Mouse (Mus musculus) liver, embryonic 12.5 days (tissue): Measurements from ENCODE around the gene Nktr. TPM values are rescaled to one million over a fixed set of nuclear protein-coding genes. Genes with fewer than 3 reads are reported as not detected.

Experiments
- ATAC-seq: fragments of 200-750 bp; cut with Nextera tagmentation; 2 replicates; pipeline ENCODE4 v1.8.0; 2017; ENCODE audit warnings: moderate number of reproducible peaks, mild to moderate bottlenecking, moderate library complexity
- H3K27ac ChIP-seq: fragments of 300-500 bp; sonication (generic); 2 replicates; pipeline ENCODE4 v1.5.1; 2016; ENCODE audit warnings: mild to moderate bottlenecking
- H3K27me3 ChIP-seq: fragments of 300-500 bp; sonication (generic); replicated peaks from 2 replicates; pipeline ENCODE4 v1.6.1; 2016; ENCODE audit warnings: mild to moderate bottlenecking, moderate library complexity
- H3K36me3 ChIP-seq: fragments of 300-500 bp; sonication (generic); 2 replicates; pipeline ENCODE4 v1.6.1; 2016; ENCODE audit warnings: mild to moderate bottlenecking, moderate library complexity
- H3K4me1 ChIP-seq: fragments of 300-500 bp; sonication (generic); 2 replicates; pipeline ENCODE4 v1.6.1; 2016
- H3K4me2 ChIP-seq: fragments of 300-500 bp; sonication (generic); 2 replicates; pipeline ENCODE4 v1.6.1; 2016; ENCODE audit warnings: mild to moderate bottlenecking, moderate library complexity
- H3K4me3 ChIP-seq: fragments of 300-500 bp; sonication (generic); 2 replicates; pipeline ENCODE4 v1.5.1; 2016; ENCODE audit warnings: mild to moderate bottlenecking, moderate library complexity
- H3K9ac ChIP-seq: fragments of 300-500 bp; sonication (generic); 2 replicates; pipeline ENCODE4 v1.6.1; 2016; ENCODE audit warnings: mild to moderate bottlenecking, moderate library complexity
- H3K9me3 ChIP-seq: fragments of 300-500 bp; sonication (generic); replicated peaks from 2 replicates; pipeline ENCODE4 v1.6.1; 2016; ENCODE audit warnings: mild to moderate bottlenecking, moderate library complexity
- WGBS: fragments of 180-500 bp; shearing (Covaris S2); methylation state at CpG from one replicate; pipeline ENCODE4 v1.1.7; 2016; ENCODE audit not compliant: insufficient replicate concordance; 5-methylcytosine and 5-hydroxymethylcytosine counted together
- polyA plus RNA-seq: library from polyadenylated mRNA; unstranded; fragments of >200 nt; fragmentation: Nextera tagmentation; extraction: Ambion mirVana; gene quantifications from 2 replicates; pipeline ENCODE4 v1.2.1, GENCODE M21; 2016

Nktr gene
- polyA plus RNA-seq, 1 experiment from 2014 or later = 34.0 TPM

- ATAC-seq = no peak
- no peak overlapping the region for H3K27ac ChIP-seq
Measured at GRCm38 (mm10) chr9:121684702-121685101, 34.3 kb upstream of the Nktr start.

DNA sequence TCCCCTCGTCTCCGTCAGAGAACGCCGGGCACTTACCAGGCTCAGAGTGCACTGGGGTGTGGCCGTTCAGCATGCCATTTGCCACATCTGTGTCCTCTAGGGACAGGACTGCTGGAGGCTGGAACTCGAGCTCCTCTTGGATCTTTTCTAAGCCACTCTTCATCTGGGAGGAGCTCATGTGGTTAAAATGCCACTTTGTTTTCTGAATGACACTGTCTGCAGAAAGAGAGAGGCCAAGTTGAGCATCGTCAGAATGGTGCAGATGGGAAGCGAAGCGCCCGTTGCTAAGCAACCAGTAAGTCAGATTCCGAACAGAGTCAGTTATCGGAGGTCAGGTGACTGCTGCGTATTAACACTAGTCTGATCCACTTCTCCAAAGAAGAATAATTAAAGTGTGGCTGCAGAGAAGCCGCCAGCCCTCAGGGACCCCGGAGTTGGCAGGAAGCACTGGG, 28.7 kb upstream of the Nktr start:
- no peaks in the 10 kb centered on the region for H3K27me3 ChIP-seq
- no peaks in the 10 kb centered on the region for H3K9me3 ChIP-seq
- ATAC-seq = no peak
- 85% methylated on average over 15 of the region's 15 CpGs for WGBS
- no peak overlapping the region for H3K27ac ChIP-seq
- H3K4me1 ChIP-seq = no peaks in the 10 kb centered on the region
- H3K4me2 ChIP-seq = no peak overlapping the region
- H3K9ac ChIP-seq = no peak overlapping the region
- H3K36me3 ChIP-seq = peaks cover 22% of the 10 kb centered on the region
- no peak overlapping the region for H3K4me3 ChIP-seq

More at GRCm38 (mm10) chr9:121684702-121685101, 34.3 kb upstream of the Nktr start:
- H3K9me3 ChIP-seq = no peaks in the 10 kb centered on the region
- no peak overlapping the region for H3K9ac ChIP-seq
- H3K4me2 ChIP-seq = no peak overlapping the region
- H3K27me3 ChIP-seq = no peaks in the 10 kb centered on the region
- H3K4me1 ChIP-seq = no peaks in the 10 kb centered on the region
- 64% methylated on average over 7 of the region's 7 CpGs for WGBS
- H3K36me3 ChIP-seq = peaks cover 26% of the 10 kb centered on the region
- no peak overlapping the region for H3K4me3 ChIP-seq

- 73% methylated on average over 7 of the region's 7 CpGs for WGBS
Measured at GRCm38 (mm10) chr9:121690734-121691133, 28.2 kb upstream of the Nktr start.

DNA sequence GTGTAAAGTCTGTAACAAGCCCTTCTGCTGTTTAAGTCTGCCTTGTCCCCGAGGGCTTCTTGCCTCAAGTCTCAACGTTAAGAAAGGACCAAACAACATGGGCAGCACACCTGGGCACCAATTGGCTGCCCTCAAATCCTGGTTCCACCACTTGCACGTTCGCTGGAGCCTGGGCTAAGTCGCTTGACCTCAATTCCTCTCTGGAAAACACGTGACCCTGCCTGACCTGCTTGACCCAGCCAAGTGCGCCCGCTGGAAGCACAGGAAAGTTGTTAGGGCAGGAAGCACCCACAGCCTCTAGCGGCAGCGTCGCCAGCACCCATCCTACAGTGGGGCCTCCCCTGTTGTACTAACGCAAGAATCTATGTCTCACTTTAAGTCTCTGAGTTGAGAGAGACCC, 24.2 kb upstream of the Nktr start:
- H3K9ac ChIP-seq = no peak overlapping the region
- no peak overlapping the region for H3K4me2 ChIP-seq
- no peak for ATAC-seq
- no peaks in the 10 kb centered on the region for H3K4me1 ChIP-seq
- H3K4me3 ChIP-seq = no peak overlapping the region
- peaks cover 7% of the 10 kb centered on the region for H3K9me3 ChIP-seq
- no peak overlapping the region for H3K27ac ChIP-seq
- no peaks in the 10 kb centered on the region for H3K27me3 ChIP-seq
- WGBS = 67% methylated on average over 12 of the region's 12 CpGs
- peaks cover 10% of the 10 kb centered on the region; the same call in 1 of the 2 replicates for H3K36me3 ChIP-seq

More at GRCm38 (mm10) chr9:121690734-121691133, 28.2 kb upstream of the Nktr start:
- ATAC-seq = no peak
- no peaks in the 10 kb centered on the region for H3K9me3 ChIP-seq
- no peaks in the 10 kb centered on the region for H3K4me1 ChIP-seq
- no peak overlapping the region for H3K4me2 ChIP-seq
- peaks cover 17% of the 10 kb centered on the region; the same call in 1 of the 2 replicates for H3K36me3 ChIP-seq
- no peaks in the 10 kb centered on the region for H3K27me3 ChIP-seq
- no peak overlapping the region for H3K9ac ChIP-seq
- no peak overlapping the region for H3K27ac ChIP-seq
- no peak overlapping the region for H3K4me3 ChIP-seq

GRCm38 (mm10) chr9:121696626-121697025, 22.3 kb upstream of the Nktr start:
- no peak for ATAC-seq
- Histone ChIP-seq H3K9me3 (peaks cover 7% of the 10 kb centered on the region), H3K27me3 (no peaks in the 10 kb centered on the region), H3K4me1 (no peaks in the 10 kb centered on the region), H3K36me3 (peaks cover 7% of the 10 kb centered on the region; the same call in 1 of the 2 replicates), H3K27ac (no peak overlapping the region), H3K4me2 (no peak overlapping the region), H3K9ac (no peak overlapping the region), H3K4me3 (no peak overlapping the region)
- 92% methylated on average over 9 of the region's 9 CpGs for WGBS

GRCm38 (mm10) chr9:121697150-121698049, 21.6 kb upstream of the Nktr start:
- peaks cover 7% of the 10 kb centered on the region for H3K9me3 ChIP-seq
- no peak overlapping the region for H3K9ac ChIP-seq
- no peaks in the 10 kb centered on the region for H3K4me1 ChIP-seq
- H3K36me3 ChIP-seq = peaks cover 5% of the 10 kb centered on the region; the same call in 1 of the 2 replicates
- no peak overlapping the region for H3K4me3 ChIP-seq
- WGBS = 96% methylated on average over 1 of the region's 1 CpGs
- H3K27me3 ChIP-seq = no peaks in the 10 kb centered on the region
- no peak overlapping the region for H3K27ac ChIP-seq
- H3K4me2 ChIP-seq = no peak overlapping the region
- ATAC-seq = peak; percentile 40; the same call in 1 of the 2 replicates

DNA sequence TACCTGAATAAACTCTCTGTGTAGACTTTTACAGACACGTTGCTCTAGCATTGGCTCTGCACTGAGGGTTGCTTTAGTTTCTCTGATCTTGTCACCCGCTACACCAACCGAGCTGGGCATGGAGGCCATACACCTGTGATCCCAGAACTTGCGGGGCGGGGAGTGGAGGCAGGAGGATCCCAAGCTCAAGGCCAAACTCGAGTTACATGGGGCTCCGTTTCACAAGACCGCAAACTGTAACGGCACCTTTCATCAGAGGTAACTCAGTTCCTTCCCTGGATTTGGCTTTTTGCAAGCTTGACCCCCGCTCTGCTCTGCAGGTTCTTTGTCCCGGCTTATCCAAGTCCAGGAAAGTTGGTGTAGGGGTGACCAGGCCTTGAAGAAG, 14.7 kb upstream of the Nktr start:
- no peak for ATAC-seq
- WGBS = 37% methylated on average over 11 of the region's 11 CpGs
- no peaks in the 10 kb centered on the region for H3K9me3 ChIP-seq
- peak overlapping the region; percentile 76 for H3K9ac ChIP-seq
- H3K27me3 ChIP-seq = no peaks in the 10 kb centered on the region
- H3K4me1 ChIP-seq = peaks cover 58% of the 10 kb centered on the region
- H3K36me3 ChIP-seq = no peaks in the 10 kb centered on the region
- peak overlapping the region; percentile 70 for H3K4me3 ChIP-seq
- H3K4me2 ChIP-seq = peak overlapping the region; percentile 88
- H3K27ac ChIP-seq = peak overlapping the region; percentile 96

GRCm38 (mm10) chr9:121704646-121705625, 14.0 kb upstream of the Nktr start, which contains the start of gene Sec22c:
Gene Sec22c, minus strand, starts transcription at chr9:121705490.
- H3K4me1 ChIP-seq = peaks cover 65% of the 10 kb centered on the region
- no peaks in the 10 kb centered on the region for H3K27me3 ChIP-seq
- peak within 1 kb of the TSS; percentile 76 for H3K9ac ChIP-seq
- H3K27ac ChIP-seq = peak within 1 kb of the TSS; percentile 96
- H3K4me2 ChIP-seq = peak within 1 kb of the TSS; percentile 88
- no peaks in the 10 kb centered on the region for H3K36me3 ChIP-seq
- 1% methylated on average over 65 of the region's 69 CpGs for WGBS
- ATAC-seq = peak; percentile 96
- no peaks in the 10 kb centered on the region for H3K9me3 ChIP-seq
- H3K4me3 ChIP-seq = peak within 1 kb of the TSS; percentile 70

GRCm38 (mm10) chr9:121706029-121706675, 12.8 kb upstream of the Nktr start:
- no peak for ATAC-seq
- H3K27ac ChIP-seq = peak overlapping the region; percentile 96
- peaks cover 71% of the 10 kb centered on the region for H3K4me1 ChIP-seq

DNA sequence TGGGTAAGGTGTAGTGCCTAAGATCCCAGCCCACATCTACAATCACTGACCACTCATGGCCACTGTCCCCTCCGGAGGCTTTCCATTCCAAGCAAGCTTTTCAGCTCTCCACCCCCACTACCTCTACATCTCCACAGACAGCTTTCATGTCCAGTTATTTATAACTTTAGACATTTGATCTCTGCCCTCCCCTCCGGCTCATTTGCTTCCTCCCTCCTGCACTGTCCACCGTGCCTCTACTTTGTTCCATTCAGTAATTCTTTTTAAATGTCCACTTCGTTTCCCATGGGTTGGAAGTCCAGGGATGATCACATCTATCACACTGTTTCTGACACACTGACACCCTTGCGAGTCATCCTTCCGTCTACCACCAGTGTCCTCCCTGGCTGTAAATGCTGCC, 11.2 kb upstream of the Nktr start:
- Histone ChIP-seq H3K4me3 (no peak overlapping the region), H3K9ac (no peak overlapping the region), H3K36me3 (peaks cover 11% of the 10 kb centered on the region), H3K9me3 (no peaks in the 10 kb centered on the region), H3K4me2 (no peak overlapping the region), H3K27me3 (no peaks in the 10 kb centered on the region), H3K27ac (no peak overlapping the region), H3K4me1 (peaks cover 82% of the 10 kb centered on the region)
- ATAC-seq = no peak
- WGBS = 49% methylated on average over 6 of the region's 6 CpGs

More at GRCm38 (mm10) chr9:121706029-121706675, 12.8 kb upstream of the Nktr start:
- no peaks in the 10 kb centered on the region for H3K36me3 ChIP-seq
- H3K4me2 ChIP-seq = peak overlapping the region; percentile 88
- peak overlapping the region; percentile 76 for H3K9ac ChIP-seq
- H3K9me3 ChIP-seq = no peaks in the 10 kb centered on the region
- no peaks in the 10 kb centered on the region for H3K27me3 ChIP-seq
- WGBS = 67% methylated on average over 6 of the region's 6 CpGs
- peak overlapping the region; percentile 70; the same call in 1 of the 2 replicates for H3K4me3 ChIP-seq
